Mouse (Mus musculus) heart, embryonic 14.5 days (tissue): ENCODE measurements at regions not wholly inside any gene's neighbourhood (a gene's known extent, or its start where the extent isn't known, plus 50 kb on each side); places are given as distances from the start of the nearest gene placed in this dataset.

Experiments
- ATAC-seq: fragments of 200-750 bp; cut with Nextera tagmentation; 2 replicates; pipeline ENCODE4 v1.8.0; 2017; ENCODE audit warnings: low read depth, moderate TSS enrichment; ENCODE audit not compliant: insufficient number of reproducible peaks, insufficient read depth, low FRiP score
- H3K27ac ChIP-seq, 2 experiments: fragments of 200-500 bp in 1 of 2; fragments of 300-500 bp in 1 of 2; sonication (generic) in 1 of 2; replicated peaks in 1 of 2; 2 replicates each; pipeline ENCODE4 v1.5.1; 2012 to 2014; ENCODE audit warnings: low read depth in 2 of 2, low read length in 2 of 2, control low read depth in 1 of 2, mild to moderate bottlenecking in 1 of 2, mixed read lengths in 1 of 2; ENCODE audit not compliant: control insufficient read depth in 1 of 2, insufficient read depth in 1 of 2
- H3K27me3 ChIP-seq: fragments of 300-500 bp; sonication (generic); 2 replicates; pipeline ENCODE4 v1.6.1; 2014; ENCODE audit warnings: mild to moderate bottlenecking, low read length, control low read depth; ENCODE audit not compliant: control insufficient read depth, insufficient read depth
- H3K36me3 ChIP-seq: fragments of 300-500 bp; sonication (generic); 2 replicates; pipeline ENCODE4 v1.6.1; 2014; ENCODE audit warnings: mild to moderate bottlenecking, control low read depth, low read length, mixed read lengths; ENCODE audit not compliant: control insufficient read depth, insufficient read depth
- H3K4me1 ChIP-seq, 2 experiments: fragments of 200-500 bp in 1 of 2; fragments of 300-500 bp in 1 of 2; sonication (generic) in 1 of 2; 2 replicates each; pipeline ENCODE4 v1.6.1; 2012 to 2014; ENCODE audit warnings: low read length in 2 of 2, control low read depth in 1 of 2, mixed read lengths in 1 of 2; ENCODE audit not compliant: control insufficient read depth in 2 of 2, insufficient read depth in 2 of 2
- H3K4me2 ChIP-seq: fragments of 300-500 bp; sonication (generic); 2 replicates; pipeline ENCODE4 v1.6.1; 2014; ENCODE audit warnings: mild to moderate bottlenecking, low read length
- H3K4me3 ChIP-seq, 2 experiments: fragments of 200-500 bp in 1 of 2; fragments of 300-500 bp in 1 of 2; sonication (generic) in 1 of 2; 2 replicates each; pipeline ENCODE4 v1.5.1; 2012 to 2014; ENCODE audit warnings: low read length in 2 of 2, mild to moderate bottlenecking in 2 of 2, control low read depth in 1 of 2, low read depth in 1 of 2, moderate library complexity in 1 of 2; ENCODE audit not compliant: control insufficient read depth in 1 of 2, insufficient read depth in 1 of 2
- H3K9ac ChIP-seq: fragments of 300-500 bp; sonication (generic); 2 replicates; pipeline ENCODE4 v1.6.1; 2014; ENCODE audit warnings: mild to moderate bottlenecking, low read length
- H3K9me3 ChIP-seq: fragments of 300-500 bp; sonication (generic); 2 replicates; pipeline ENCODE4 v1.6.1; 2016; ENCODE audit warnings: low read length, control low read depth; ENCODE audit not compliant: control insufficient read depth
- WGBS: fragments of 180-500 bp; shearing (Covaris S2); extraction: QIAGEN DNeasy Blood & Tissue Kit; methylation state at CpG from one replicate; pipeline ENCODE4 v1.1.7; 2014; 5-methylcytosine and 5-hydroxymethylcytosine counted together

DNA sequence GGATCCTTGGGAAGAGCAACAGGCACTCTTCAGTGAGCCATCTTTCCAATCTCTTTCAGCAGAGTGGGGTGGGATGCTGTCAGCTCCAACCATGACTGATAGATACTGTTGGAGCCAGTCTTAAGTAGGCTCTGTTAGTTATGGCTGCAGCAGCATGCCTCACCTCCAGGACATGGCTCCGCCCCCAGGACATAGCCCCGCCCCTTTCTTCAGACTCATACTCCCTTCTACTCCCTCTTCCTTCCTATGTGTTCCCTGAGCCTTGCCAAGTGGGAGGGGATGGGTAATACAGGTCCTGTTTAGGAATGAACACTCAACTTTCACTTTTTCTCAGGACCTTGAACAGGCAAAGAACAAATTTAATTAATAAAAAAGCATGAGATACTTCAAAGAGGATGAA lies 415.4 kb upstream of the Trpc7 start:
- 48% methylated on average over 2 of the region's 2 CpGs for WGBS
- no peak overlapping the region for H3K4me2 ChIP-seq
- no peak overlapping the region for H3K27ac ChIP-seq
- no peak for ATAC-seq
- no peaks in the 10 kb centered on the region for H3K36me3 ChIP-seq
- no peaks in the 10 kb centered on the region for H3K27me3 ChIP-seq
- peaks cover 14 to 15% of the 10 kb centered on the region in 2 experiments; a peak in 3 of 4 replicates for H3K4me1 ChIP-seq
- peaks cover 4% of the 10 kb centered on the region for H3K9me3 ChIP-seq
- H3K4me3 ChIP-seq, result no peak overlapping the region
- H3K9ac ChIP-seq, result no peak overlapping the region

GRCm38 (mm10) chr13:57309618-57310017 lies 413.8 kb upstream of the Trpc7 start:
- H3K4me1 ChIP-seq, result peaks cover 7 to 15% of the 10 kb centered on the region in 2 experiments; a peak in 3 of 4 replicates
- H3K9me3 ChIP-seq, result peaks cover 4% of the 10 kb centered on the region
- no peak for ATAC-seq
- H3K4me3 ChIP-seq, result no peak overlapping the region
- H3K9ac ChIP-seq, result no peak overlapping the region
- no peaks in the 10 kb centered on the region for H3K36me3 ChIP-seq
- H3K27ac ChIP-seq, result no peak overlapping the region
- H3K27me3 ChIP-seq, result no peaks in the 10 kb centered on the region
- no peak overlapping the region for H3K4me2 ChIP-seq
- WGBS, result 85% methylated on average over 4 of the region's 4 CpGs

- Histone ChIP-seq H3K9me3 (peaks cover 4% of the 10 kb centered on the region), H3K9ac (no peak overlapping the region), H3K4me2 (no peak overlapping the region), H3K4me1 (peaks cover 6 to 7% of the 10 kb centered on the region in 2 experiments; a peak in 2 of 4 replicates), H3K36me3 (no peaks in the 10 kb centered on the region), H3K27me3 (no peaks in the 10 kb centered on the region), H3K27ac (no peak overlapping the region), H3K4me3 (no peak overlapping the region)
- 27% methylated on average over 20 of the region's 20 CpGs for WGBS
- ATAC-seq, result no peak
Measured at GRCm38 (mm10) chr13:57307971-57308903, 412.4 kb upstream of the Trpc7 start.

DNA sequence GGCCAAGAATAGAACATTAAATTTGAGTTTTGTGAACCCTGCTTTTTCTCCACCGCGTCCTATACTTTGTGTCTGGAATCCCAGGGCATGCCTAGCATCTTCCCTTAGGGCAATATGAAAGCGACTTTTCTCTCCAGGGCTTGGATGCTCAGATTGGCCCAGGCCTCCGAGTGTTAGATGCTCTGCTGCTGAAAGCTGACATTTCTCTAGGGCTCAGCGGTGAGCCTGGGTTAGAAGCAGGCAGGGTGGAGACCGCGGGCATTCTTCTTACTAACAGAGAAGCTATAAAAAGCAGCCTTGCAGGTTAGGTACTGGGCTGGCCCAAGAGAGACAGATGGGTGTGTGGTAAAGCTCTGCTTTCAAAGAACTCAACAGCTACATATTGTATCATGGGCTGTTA lies 409.8 kb upstream of the Trpc7 start:
- ATAC-seq, result no peak
- no peak overlapping the region for H3K9ac ChIP-seq
- WGBS, result 40% methylated on average over 7 of the region's 7 CpGs
- H3K27ac ChIP-seq, result no peak overlapping the region
- no peaks in the 10 kb centered on the region for H3K27me3 ChIP-seq
- H3K4me3 ChIP-seq, result no peak overlapping the region
- no peak overlapping the region for H3K4me2 ChIP-seq
- peaks cover 4% of the 10 kb centered on the region for H3K9me3 ChIP-seq
- no peaks in the 10 kb centered on the region for H3K36me3 ChIP-seq
- H3K4me1 ChIP-seq, result peaks cover 6 to 7% of the 10 kb centered on the region in 2 experiments; a peak in 2 of 4 replicates

- H3K27me3 ChIP-seq, result no peaks in the 10 kb centered on the region
- 82% methylated on average over 2 of the region's 2 CpGs for WGBS
- no peaks in the 10 kb centered on the region for H3K36me3 ChIP-seq
- peaks cover 4% of the 10 kb centered on the region for H3K9me3 ChIP-seq
- no peak overlapping the region for H3K4me3 ChIP-seq
- H3K27ac ChIP-seq, result no peak overlapping the region
- H3K9ac ChIP-seq, result no peak overlapping the region
- no peak overlapping the region for H3K4me2 ChIP-seq
- no peak for ATAC-seq
- H3K4me1 ChIP-seq, result peaks cover 6 to 7% of the 10 kb centered on the region in 2 experiments; a peak in 2 of 4 replicates
Measured at GRCm38 (mm10) chr13:57303805-57304204, 408.0 kb upstream of the Trpc7 start.

- WGBS, result 80% methylated on average over 9 of the region's 9 CpGs
- Histone ChIP-seq H3K4me2 (no peak overlapping the region), H3K9ac (no peak overlapping the region), H3K4me1 (no peaks in the 10 kb centered on the region), H3K27me3 (no peaks in the 10 kb centered on the region), H3K4me3 (no peak overlapping the region), H3K9me3 (no peaks in the 10 kb centered on the region), H3K36me3 (no peaks in the 10 kb centered on the region), H3K27ac (no peak overlapping the region)
- no peak for ATAC-seq
Measured at GRCm38 (mm10) chr13:57291737-57292490, 396.1 kb upstream of the Trpc7 start.

DNA sequence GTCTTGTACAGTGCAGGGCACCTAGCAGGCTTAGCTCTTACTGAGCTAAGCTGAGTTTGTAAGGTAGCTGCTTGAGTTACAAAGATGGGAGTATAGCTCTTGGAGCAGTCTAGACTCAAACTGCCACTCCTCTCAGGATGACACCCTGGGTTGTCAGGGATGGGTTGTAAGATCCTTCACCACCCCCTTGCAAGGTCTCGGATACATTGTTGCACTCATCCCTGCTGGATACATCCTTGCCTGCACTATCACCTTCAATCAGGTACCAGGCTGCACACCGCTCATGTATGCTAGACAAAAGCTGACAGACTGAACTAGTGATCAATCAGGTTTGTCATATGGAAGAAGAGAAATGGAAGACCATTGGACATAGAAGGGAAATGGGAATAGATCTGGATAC lies 390.4 kb upstream of the Trpc7 start:
- no peaks in the 10 kb centered on the region for H3K9me3 ChIP-seq
- no peak for ATAC-seq
- no peak overlapping the region for H3K4me2 ChIP-seq
- H3K27me3 ChIP-seq, result peaks cover 4% of the 10 kb centered on the region; the same call in 1 of the 2 replicates
- H3K27ac ChIP-seq, result no peak overlapping the region
- no peaks in the 10 kb centered on the region for H3K36me3 ChIP-seq
- 79% methylated on average over 2 of the region's 2 CpGs for WGBS
- H3K4me3 ChIP-seq, result no peak overlapping the region
- no peak overlapping the region for H3K9ac ChIP-seq
- H3K4me1 ChIP-seq, result no peaks in the 10 kb centered on the region; a peak in 1 of 4 replicates
